Mouse (Mus musculus) cerebellum, postnatal 25 days (tissue): ENCODE results near the gene Scn1a.

ENCODE experiments used
- DNase-seq, 2 experiments: peaks; one replicate each; pipeline ENCODE4 v3.0.0; 2021; ENCODE audit warnings: mixed read lengths in 2 of 2

Scn1a gene

GRCm38 (mm10) chr2:66440711-66441110 lies at the start of gene Scn1a:
Gene Scn1a (minus strand): TSS chr2:66440840.
- peak; percentile 54 to 61 for DNase-seq

- no peak for DNase-seq
Measured at GRCm38 (mm10) chr2:66478395-66478794, 37.8 kb upstream of the Scn1a start.

- peak in 1 of 2 experiments; percentile 14 for DNase-seq
Measured at GRCm38 (mm10) chr2:66473181-66473822, 32.7 kb upstream of the Scn1a start.

GRCm38 (mm10) chr2:66465484-66465883 lies 24.8 kb upstream of the Scn1a start:
- no peak for DNase-seq

- no peak for DNase-seq
Measured at GRCm38 (mm10) chr2:66464874-66465458, 24.3 kb upstream of the Scn1a start.

- DNase-seq: peak in 1 of 2 experiments; percentile 5
Measured at GRCm38 (mm10) chr2:66463916-66464315, 23.3 kb upstream of the Scn1a start.

- DNase-seq: no peak
Measured at GRCm38 (mm10) chr2:66462458-66462857, 21.8 kb upstream of the Scn1a start.

- DNase-seq: peak; percentile 59 to 64
Measured at GRCm38 (mm10) chr2:66439764-66440471, 722 bp downstream of the Scn1a start.

- no peak for DNase-seq
Measured at GRCm38 (mm10) chr2:66436286-66436685, 4.4 kb downstream of the Scn1a start.

GRCm38 (mm10) chr2:66409740-66410290 lies 30.8 kb downstream of the Scn1a start:
- peak; percentile 70 to 76 for DNase-seq

- DNase-seq: peak; percentile 69 to 73
Measured at GRCm38 (mm10) chr2:66408899-66409739, 31.5 kb downstream of the Scn1a start.

- DNase-seq: peak; percentile 54 to 61
Measured at GRCm38 (mm10) chr2:66408456-66408855, 32.2 kb downstream of the Scn1a start.

- DNase-seq: no peak
Measured at GRCm38 (mm10) chr2:66392586-66392985, 48.1 kb downstream of the Scn1a start.

- no peak for DNase-seq
Measured at GRCm38 (mm10) chr2:66367957-66368356, 72.7 kb downstream of the Scn1a start.

GRCm38 (mm10) chr2:66350590-66350989 lies 90.0 kb downstream of the Scn1a start:
- no peak for DNase-seq

GRCm38 (mm10) chr2:66346622-66347021 lies 94.0 kb downstream of the Scn1a start:
- DNase-seq: no peak

- no peak for DNase-seq
Measured at GRCm38 (mm10) chr2:66346181-66346580, 94.5 kb downstream of the Scn1a start.

- peak; percentile 24 to 48 for DNase-seq
Measured at GRCm38 (mm10) chr2:66337406-66337805, 103.2 kb downstream of the Scn1a start.

GRCm38 (mm10) chr2:66336396-66336795 lies 104.2 kb downstream of the Scn1a start:
- no peak for DNase-seq

GRCm38 (mm10) chr2:66272551-66272950 lies 168.1 kb downstream of the Scn1a start:
- DNase-seq: no peak

GRCm38 (mm10) chr2:66256220-66257131 lies 184.2 kb downstream of the Scn1a start, which contains the start of gene Ttc21b:
Gene Ttc21b (minus strand): TSS chr2:66256617.
- DNase-seq: peak; percentile 97 to 98
